In the genomic region with DNA sequence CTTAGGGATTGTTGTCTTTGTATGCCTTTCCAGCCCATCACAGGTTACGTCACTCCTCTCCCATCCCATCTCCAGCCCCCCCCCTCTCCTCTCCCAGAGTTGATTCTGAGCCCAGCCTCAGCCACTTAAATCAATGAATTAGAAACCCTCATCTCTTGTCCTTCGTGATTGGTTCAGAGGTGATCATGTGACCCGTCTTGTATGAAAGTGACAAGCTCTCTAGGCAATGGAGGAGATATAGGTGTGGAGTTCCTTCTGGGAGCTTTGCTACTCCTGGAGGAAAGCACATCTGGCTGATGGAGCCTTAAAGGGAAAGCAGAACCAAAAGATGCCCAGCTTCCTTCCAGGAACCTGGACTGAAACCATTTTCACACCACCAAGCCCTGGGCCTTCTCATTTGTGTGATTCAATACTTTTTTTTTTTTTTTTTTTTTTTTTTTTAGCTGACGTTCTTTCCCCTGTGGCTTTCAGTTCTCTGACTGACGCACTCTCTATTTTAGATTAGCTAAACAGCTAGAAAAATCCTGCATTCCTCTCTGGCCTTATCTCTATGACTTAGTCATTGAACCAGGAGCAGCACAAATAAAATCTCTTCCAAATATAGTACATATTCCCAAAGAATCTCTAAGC, we compare ENCODE assay signal across 1 mouse cellular context.
TF ChIP-seq lines count a peak whose summit lies in the region.

No protein-coding gene starts in this region.

TF ChIP-seq in CH12.LX, 34 proteins besides CTCF, POLR2A, EP300 and RAD21 (continued from another document):
- peak; percentile 67 for TF ChIP-seq JUN (IDR thresholded peaks at IDR 0.05; ENCODE audit: insufficient read depth, low read depth, low read length)
- 0 out of 2 replicates have a peak, but pooled peaks have one; percentile 29 for TF ChIP-seq MAFK (IDR thresholded peaks at IDR 0.05; ENCODE audit: insufficient replicate concordance, low read length)
- peak; percentile 32; the same call in 1 of the 2 replicates for TF ChIP-seq ETS1 (conservative IDR thresholded peaks at IDR 0.05; ENCODE audit: low read depth, low read length)
- peak; percentile 35; the same call in 1 of the 2 replicates for TF ChIP-seq MAX (IDR thresholded peaks at IDR 0.05; ENCODE audit: low read length)
- peak; percentile 67 for TF ChIP-seq IRF4 (IDR thresholded peaks at IDR 0.05; ENCODE audit: low read depth, low read length)
- TF ChIP-seq CHD1 (IDR thresholded peaks at IDR 0.05; ENCODE audit: low read depth, low read length), result no peak
- TF ChIP-seq E2F4 (IDR thresholded peaks at IDR 0.05; ENCODE audit: insufficient replicate concordance, low read depth, low read length), result no peak
- TF ChIP-seq USF1 (IDR thresholded peaks at IDR 0.05; ENCODE audit: low read depth, low read length), result peak; percentile 77
